Comparison of ENCODE assay signal across 10 mouse cellular contexts in the genomic region with DNA sequence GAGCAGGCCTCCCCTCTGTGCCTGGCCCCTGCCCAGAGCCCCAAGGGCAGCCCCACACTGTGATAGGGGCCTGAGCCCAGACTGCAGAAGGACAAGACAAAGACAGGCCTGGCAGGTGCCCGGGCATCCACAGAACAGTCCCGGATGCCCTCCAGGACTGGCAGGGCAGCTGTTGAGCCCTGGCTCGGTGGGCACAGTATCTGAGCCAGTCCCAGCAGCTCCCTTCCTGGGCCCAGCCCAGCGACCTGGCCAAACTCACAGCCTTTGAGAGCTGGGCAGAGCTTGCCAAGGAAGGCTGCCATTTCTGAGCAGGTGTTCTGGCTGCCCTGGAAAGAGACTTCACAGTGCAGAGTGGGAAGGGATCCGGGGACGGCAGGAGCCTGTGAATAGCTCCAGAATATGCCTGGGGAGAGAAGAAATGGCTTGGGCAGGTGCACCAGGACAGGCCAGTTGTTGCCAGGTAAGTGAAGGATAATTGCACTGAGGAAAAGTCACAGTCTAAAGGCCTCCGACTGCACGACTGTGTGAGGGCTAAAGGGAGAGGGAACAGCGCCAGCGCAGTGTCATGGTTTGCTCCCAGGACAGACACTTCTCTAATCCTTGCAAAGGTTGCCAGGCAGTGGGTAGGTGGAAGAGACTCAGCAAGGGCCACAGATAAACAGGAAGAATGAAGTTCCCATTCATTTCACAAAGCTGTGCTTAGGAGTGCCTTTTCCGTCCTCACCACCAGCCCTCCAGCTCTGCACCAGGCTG. TPM values are rescaled to one million over a fixed set of nuclear protein-coding genes. Genes with fewer than 3 reads are reported as not detected.
DNase-seq lines count a peak whose midpoint lies in the region; ATAC-seq lines count a peak whose summit lies in the region.
"Had no signal": no experiment of that assay in that cellular context is flagged by ENCODE, and none has a peak within 500 bp of the region (broad histone marks: within the 10 kb centered on the region; RNA-seq: fewer than 3 reads in every experiment).

No protein-coding gene starts in this region.

- intact Hi-C loops in gastrocnemius, postnatal 36 days (cut with DNase I): loop anchor here (5.0 kb wide), 1 partner anchor 53 kb away; a partner anchor contains a TSS

- DNase-seq in kidney, adult 18-20 months: peak; percentile 35
- DNase-seq in cerebellum, adult 9-10 months: peak; percentile 77
- DNase-seq in gastrocnemius, postnatal 36 days: peak; percentile 57 to 69
- DNase-seq in urinary bladder, postnatal 25 days (ENCODE audit: low spot score): no peak
- DNase-seq in lung, adult 18-20 months: no peak

- no peak overlapping the region for H3K9ac ChIP-seq in kidney, embryonic 14.5 days (ENCODE audit: low read depth, low read length)
- H3K9ac ChIP-seq: heart, embryonic 15.5 days; liver, embryonic 15.5 days had no signal

- ATAC-seq in kidney, embryonic 14.5 days (ENCODE audit: low FRiP score, low TSS enrichment): no peak
- peak; percentile 39 for ATAC-seq in megakaryocyte, adult 5-6 weeks (ENCODE audit: poor library complexity, severe bottlenecking)
- no peak for ATAC-seq in megakaryocyte-erythroid progenitor cell, adult 5-6 weeks (replicated peaks; ENCODE audit: low FRiP score, low TSS enrichment, poor library complexity, severe bottlenecking)

- peaks cover 44% of the 10 kb centered on the region for H3K4me1 ChIP-seq in kidney, embryonic 14.5 days (ENCODE audit: control insufficient read depth, insufficient read depth, low read length)
- H3K4me1 ChIP-seq: liver, embryonic 15.5 days had no signal

- no peak overlapping the region for H3K4me2 ChIP-seq in kidney, embryonic 14.5 days (replicated peaks; ENCODE audit: low read depth, low read length)
- H3K4me2 ChIP-seq: heart, embryonic 15.5 days; liver, embryonic 15.5 days had no signal

- H3K27ac ChIP-seq in kidney, embryonic 14.5 days (ENCODE audit: low read depth, low read length): no peak overlapping the region
- H3K27ac ChIP-seq: heart, embryonic 15.5 days; liver, embryonic 15.5 days had no signal

- H3K27me3 ChIP-seq in kidney, embryonic 14.5 days (ENCODE audit: control insufficient read depth, insufficient read depth, low read length): no peaks in the 10 kb centered on the region
- H3K27me3 ChIP-seq: heart, embryonic 15.5 days; liver, embryonic 15.5 days had no signal

- H3K4me3 ChIP-seq in kidney, embryonic 14.5 days (ENCODE audit: low read length): no peak overlapping the region
- H3K4me3 ChIP-seq: heart, embryonic 15.5 days; liver, embryonic 15.5 days had no signal

- H3K36me3 ChIP-seq in kidney, embryonic 14.5 days (ENCODE audit: control insufficient read depth, insufficient read depth, low read length): peaks cover 11% of the 10 kb centered on the region; the same call in 1 of the 2 replicates
- H3K36me3 ChIP-seq: liver, embryonic 15.5 days had no signal

- WGBS in kidney, embryonic 14.5 days: 77% methylated on average over 11 of the region's 11 CpGs

- H3K9me3 ChIP-seq in kidney, embryonic 14.5 days (ENCODE audit: control insufficient read depth, low read length): no peaks in the 10 kb centered on the region
- H3K9me3 ChIP-seq: heart, embryonic 15.5 days; liver, embryonic 15.5 days had no signal

RNA-seq across cellular contexts. Expression of a gene that starts 34.1 kb away (rescaled TPM):
- 4.7 and 4.9 TPM in 2 replicates for polyA plus RNA-seq in kidney, embryonic 14.5 days (2014; fragmentation: Nextera tagmentation; extraction: Ambion mirVana)
- total RNA-seq in gastrocnemius, postnatal 36 days (2021): 1 to 10 TPM in 1 of 2 experiments, under 1 TPM in 1; 0.94 to 1.7 TPM
- not detected in 2 replicates for total RNA-seq in megakaryocyte, adult 5-6 weeks (2015)
- total RNA-seq in megakaryocyte, adult 5-6 weeks (2017): 0.45 TPM in 1 of 2 replicates, not detected in the other
- 1.1 TPM in 1 of 2 replicates, not detected in the other for total RNA-seq in megakaryocyte-erythroid progenitor cell, adult 5-6 weeks (2014; fragmentation: Nextera tagmentation)
- not detected in 2 replicates for total RNA-seq in megakaryocyte-erythroid progenitor cell, adult 5-6 weeks (2017)

RNA-seq across cellular contexts. Expression of a gene that starts 51.7 kb away (rescaled TPM):
- polyA plus RNA-seq in kidney, embryonic 14.5 days (2014; fragmentation: Nextera tagmentation; extraction: Ambion mirVana): 69.2 and 86.8 TPM in 2 replicates
- total RNA-seq in gastrocnemius, postnatal 36 days (2021): 10 to 100 TPM; 10.4 to 10.8 TPM
- total RNA-seq in megakaryocyte, adult 5-6 weeks (2015): 12.8 and 18.0 TPM in 2 replicates
- 34.8 and 36.4 TPM in 2 replicates for total RNA-seq in megakaryocyte, adult 5-6 weeks (2017)
- total RNA-seq in megakaryocyte-erythroid progenitor cell, adult 5-6 weeks (2014; fragmentation: Nextera tagmentation): 12.2 and 24.8 TPM in 2 replicates
- 19.6 and 30.9 TPM in 2 replicates for total RNA-seq in megakaryocyte-erythroid progenitor cell, adult 5-6 weeks (2017)

Comparison
In these comparisons a context has a peak if more than half of its experiments do, and no peak if none do; other contexts are left out.
1. DNase-seq: peak in kidney, adult 18-20 months (single experiment), cerebellum, adult 9-10 months (single experiment) and gastrocnemius, postnatal 36 days (2 of 2); none in urinary bladder, postnatal 25 days (single experiment) and lung, adult 18-20 months (0 of 2).